Mouse (Mus musculus) monocyte, adult 2 months (primary cell): Measurements from ENCODE around the gene Gm11563.
"Not testable (repeated sequence)": the region's sequence is repeated elsewhere in the genome, so short reads cannot be mapped to it uniquely, and the experiment has no call there.

Experiments
- DNase-seq, 2 experiments: peaks; one replicate each; pipeline ENCODE4 v3.0.0; 2022; ENCODE audit warnings: low spot score in 2 of 2, low read depth in 1 of 2

Gm11563 gene

GRCm38 (mm10) chr11:99658467-99659010, at the start of gene Gm11563:
Gene Gm11563, minus strand, starts transcription at chr11:99658960.
- DNase-seq: not testable (repeated sequence)

GRCm38 (mm10) chr11:99690463-99690862, 31.7 kb upstream of the Gm11563 start, which contains the start of gene Gm14190:
Gene Gm14190, minus strand, starts transcription at chr11:99690740.
- DNase-seq: no peak

- DNase-seq: not testable (repeated sequence)
Measured at GRCm38 (mm10) chr11:99685235-99685634, 26.5 kb upstream of the Gm11563 start.

GRCm38 (mm10) chr11:99683481-99683880, 24.7 kb upstream of the Gm11563 start:
- no peak for DNase-seq

GRCm38 (mm10) chr11:99665860-99666259, 7.1 kb upstream of the Gm11563 start, which contains the start of gene Krtap4-6:
Gene Krtap4-6, minus strand, starts transcription at chr11:99665960.
- no peak for DNase-seq

- no peak for DNase-seq
Measured at GRCm38 (mm10) chr11:99662802-99663201, 4.0 kb upstream of the Gm11563 start.

- no peak for DNase-seq
Measured at GRCm38 (mm10) chr11:99659256-99659655, 496 bp upstream of the Gm11563 start.

GRCm38 (mm10) chr11:99657051-99657450, 1.7 kb downstream of the Gm11563 start:
- no peak for DNase-seq

GRCm38 (mm10) chr11:99650136-99650535, 8.6 kb downstream of the Gm11563 start, which contains the start of gene Gm11555:
Gene Gm11555, minus strand, starts transcription at chr11:99650236.
- no peak for DNase-seq

- DNase-seq: no peak
Measured at GRCm38 (mm10) chr11:99646444-99646843, 12.3 kb downstream of the Gm11563 start.

GRCm38 (mm10) chr11:99644351-99644750, 14.4 kb downstream of the Gm11563 start:
- DNase-seq: no peak

- not testable (repeated sequence) for DNase-seq
Measured at GRCm38 (mm10) chr11:99643635-99644139, 15.1 kb downstream of the Gm11563 start, which contains the start of gene Krtap4-7. Gene Krtap4-7, minus strand, starts transcription at chr11:99644089.

GRCm38 (mm10) chr11:99640926-99641325, 17.8 kb downstream of the Gm11563 start:
- no peak for DNase-seq

- DNase-seq: no peak
Measured at GRCm38 (mm10) chr11:99637086-99637485, 21.7 kb downstream of the Gm11563 start.

- no peak for DNase-seq
Measured at GRCm38 (mm10) chr11:99634653-99635134, 24.1 kb downstream of the Gm11563 start, which contains the start of gene Krtap4-2. Gene Krtap4-2, minus strand, starts transcription at chr11:99635084.

GRCm38 (mm10) chr11:99633293-99633692, 25.5 kb downstream of the Gm11563 start:
- no peak for DNase-seq

- DNase-seq: no peak
Measured at GRCm38 (mm10) chr11:99630890-99631289, 27.9 kb downstream of the Gm11563 start.

GRCm38 (mm10) chr11:99628138-99628537, 30.6 kb downstream of the Gm11563 start, which contains the start of gene Krtap4-1:
Gene Krtap4-1, minus strand, starts transcription at chr11:99628238.
- DNase-seq: no peak

GRCm38 (mm10) chr11:99620335-99620734, 38.4 kb downstream of the Gm11563 start, which contains the start of gene Gm11562:
Gene Gm11562, minus strand, starts transcription at chr11:99620435.
- DNase-seq: no peak

- DNase-seq: no peak
Measured at GRCm38 (mm10) chr11:99614796-99615363, 43.9 kb downstream of the Gm11563 start, which contains the start of gene Krtap2-4. Gene Krtap2-4, minus strand, starts transcription at chr11:99614846.

GRCm38 (mm10) chr11:99610089-99610488, 48.7 kb downstream of the Gm11563 start, which contains the start of gene Gm11937:
Gene Gm11937, minus strand, starts transcription at chr11:99610189.
- DNase-seq: not testable (repeated sequence)

GRCm38 (mm10) chr11:99609126-99609525, 49.6 kb downstream of the Gm11563 start:
- no peak for DNase-seq
